Mouse (Mus musculus) thymus, postnatal 10 days (tissue): Measurements from ENCODE around the gene Ces1g.

Source experiments
- DNase-seq, 2 experiments: peaks; one replicate each; pipeline ENCODE4 v3.0.0; 2021; ENCODE audit warnings: low spot score in 2 of 2

Gene Ces1g

GRCm38 (mm10) chr8:93337207-93337606, at the start of gene Ces1g:
TSS of gene Ces1g (minus strand) at chr8:93337308.
- DNase-seq: no peak

GRCm38 (mm10) chr8:93379625-93380024, 42.5 kb upstream of the Ces1g start, which contains the start of gene Ces1h:
TSS of gene Ces1h (minus strand) at chr8:93379725.
- no peak for DNase-seq

- no peak for DNase-seq
Measured at GRCm38 (mm10) chr8:93369481-93369880, 32.4 kb upstream of the Ces1g start.

GRCm38 (mm10) chr8:93360113-93360512, 23.0 kb upstream of the Ces1g start:
- no peak for DNase-seq

- no peak for DNase-seq
Measured at GRCm38 (mm10) chr8:93339531-93339930, 2.4 kb upstream of the Ces1g start.

- no peak for DNase-seq
Measured at GRCm38 (mm10) chr8:93332703-93333102, 4.4 kb downstream of the Ces1g start.

GRCm38 (mm10) chr8:93331151-93331550, 6.0 kb downstream of the Ces1g start:
- DNase-seq: no peak

- no peak for DNase-seq
Measured at GRCm38 (mm10) chr8:93325123-93325522, 12.0 kb downstream of the Ces1g start.

- no peak for DNase-seq
Measured at GRCm38 (mm10) chr8:93317031-93317430, 20.1 kb downstream of the Ces1g start.

- no peak for DNase-seq
Measured at GRCm38 (mm10) chr8:93315557-93315956, 21.6 kb downstream of the Ces1g start.

- no peak for DNase-seq
Measured at GRCm38 (mm10) chr8:93283896-93284295, 53.2 kb downstream of the Ces1g start.

- DNase-seq: no peak
Measured at GRCm38 (mm10) chr8:93282349-93282748, 54.8 kb downstream of the Ces1g start.

GRCm38 (mm10) chr8:93279556-93279955, 57.6 kb downstream of the Ces1g start, which contains the start of gene Ces1f:
TSS of gene Ces1f (minus strand) at chr8:93279747.
- no peak for DNase-seq

- no peak for DNase-seq
Measured at GRCm38 (mm10) chr8:93278176-93278805, 58.8 kb downstream of the Ces1g start.

GRCm38 (mm10) chr8:93274609-93275008, 62.5 kb downstream of the Ces1g start:
- no peak for DNase-seq

- no peak for DNase-seq
Measured at GRCm38 (mm10) chr8:93273321-93273720, 63.8 kb downstream of the Ces1g start.

- no peak for DNase-seq
Measured at GRCm38 (mm10) chr8:93272686-93273085, 64.4 kb downstream of the Ces1g start.

- DNase-seq: no peak
Measured at GRCm38 (mm10) chr8:93261436-93261835, 75.7 kb downstream of the Ces1g start.

- DNase-seq: no peak
Measured at GRCm38 (mm10) chr8:93252400-93252925, 84.6 kb downstream of the Ces1g start.
